Mouse (Mus musculus) forebrain, embryonic 15.5 days (tissue): ENCODE results near the gene Nipbl. TPM values are rescaled to one million over a fixed set of nuclear protein-coding genes. Genes with fewer than 3 reads are reported as not detected.

Source experiments
- ATAC-seq: fragments of 200-750 bp; cut with Nextera tagmentation; replicated peaks from 2 replicates; pipeline ENCODE4 v1.8.0; 2017; ENCODE audit warnings: mild to moderate bottlenecking, moderate TSS enrichment, moderate library complexity
- H3K27ac ChIP-seq: fragments of 300-500 bp; sonication (generic); replicated peaks from 2 replicates; pipeline ENCODE4 v1.5.1; 2015; ENCODE audit warnings: mild to moderate bottlenecking, inconsistent platforms
- H3K27me3 ChIP-seq: fragments of 300-500 bp; sonication (generic); 2 replicates; pipeline ENCODE4 v1.6.1; 2015; ENCODE audit warnings: inconsistent platforms
- H3K36me3 ChIP-seq: fragments of 300-500 bp; sonication (generic); 2 replicates; pipeline ENCODE4 v1.6.1; 2015; ENCODE audit warnings: mild to moderate bottlenecking, inconsistent platforms
- H3K4me1 ChIP-seq: fragments of 300-500 bp; sonication (generic); 2 replicates; pipeline ENCODE4 v1.6.1; 2015; ENCODE audit warnings: inconsistent platforms
- H3K4me2 ChIP-seq: fragments of 300-500 bp; sonication (generic); replicated peaks from 2 replicates; pipeline ENCODE4 v1.6.1; 2015; ENCODE audit warnings: mild to moderate bottlenecking, inconsistent platforms
- H3K4me3 ChIP-seq: fragments of 300-500 bp; sonication (generic); 2 replicates; pipeline ENCODE4 v1.5.1; 2015; ENCODE audit warnings: mild to moderate bottlenecking, inconsistent platforms
- H3K9ac ChIP-seq: fragments of 300-500 bp; sonication (generic); replicated peaks from 2 replicates; pipeline ENCODE4 v1.6.1; 2015; ENCODE audit warnings: mild to moderate bottlenecking, inconsistent platforms
- H3K9me3 ChIP-seq: fragments of 300-500 bp; sonication (generic); 2 replicates; pipeline ENCODE4 v1.6.1; 2016; ENCODE audit warnings: inconsistent platforms
- WGBS: fragments of 180-500 bp; shearing (Covaris S2); methylation state at CpG from one replicate; pipeline ENCODE4 v1.1.7; 2015; ENCODE audit warnings: mixed read lengths; 5-methylcytosine and 5-hydroxymethylcytosine counted together
- polyA plus RNA-seq: library from polyadenylated mRNA; unstranded; fragments of >200 nt; fragmentation: Nextera tagmentation; extraction: Ambion mirVana; gene quantifications from 2 replicates; pipeline ENCODE4 v1.2.1, GENCODE M21; 2015

The Nipbl gene
- polyA plus RNA-seq, 1 experiment from 2014 or later = 21.4 TPM

DNA sequence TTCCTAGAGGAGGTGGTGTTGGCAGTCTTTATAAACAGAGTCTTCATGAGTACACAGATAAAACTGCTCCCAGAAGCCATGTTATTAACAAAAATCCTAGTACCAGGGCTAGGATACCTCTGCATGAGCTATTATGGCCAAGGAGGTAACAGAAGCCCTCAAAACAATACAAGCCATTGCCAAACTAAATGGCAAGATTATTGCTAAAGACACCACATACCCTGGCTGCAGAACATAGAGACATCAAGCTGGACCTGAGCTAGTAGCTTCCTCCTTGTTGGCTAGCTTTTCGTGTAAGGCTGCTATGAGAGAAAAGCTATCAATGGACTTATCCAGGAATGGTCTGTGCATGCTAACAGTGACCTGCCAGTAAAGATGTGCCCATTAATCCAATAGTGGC is 32.4 kb downstream of the Nipbl start:
- no peaks in the 10 kb centered on the region for H3K36me3 ChIP-seq
- H3K9me3 ChIP-seq = no peaks in the 10 kb centered on the region
- no peaks in the 10 kb centered on the region for H3K4me1 ChIP-seq
- H3K27ac ChIP-seq = no peak overlapping the region
- 91% methylated on average over 1 of the region's 1 CpGs for WGBS
- H3K4me2 ChIP-seq = no peak overlapping the region
- H3K27me3 ChIP-seq = no peaks in the 10 kb centered on the region
- no peak for ATAC-seq
- no peak overlapping the region for H3K4me3 ChIP-seq
- H3K9ac ChIP-seq = no peak overlapping the region

DNA sequence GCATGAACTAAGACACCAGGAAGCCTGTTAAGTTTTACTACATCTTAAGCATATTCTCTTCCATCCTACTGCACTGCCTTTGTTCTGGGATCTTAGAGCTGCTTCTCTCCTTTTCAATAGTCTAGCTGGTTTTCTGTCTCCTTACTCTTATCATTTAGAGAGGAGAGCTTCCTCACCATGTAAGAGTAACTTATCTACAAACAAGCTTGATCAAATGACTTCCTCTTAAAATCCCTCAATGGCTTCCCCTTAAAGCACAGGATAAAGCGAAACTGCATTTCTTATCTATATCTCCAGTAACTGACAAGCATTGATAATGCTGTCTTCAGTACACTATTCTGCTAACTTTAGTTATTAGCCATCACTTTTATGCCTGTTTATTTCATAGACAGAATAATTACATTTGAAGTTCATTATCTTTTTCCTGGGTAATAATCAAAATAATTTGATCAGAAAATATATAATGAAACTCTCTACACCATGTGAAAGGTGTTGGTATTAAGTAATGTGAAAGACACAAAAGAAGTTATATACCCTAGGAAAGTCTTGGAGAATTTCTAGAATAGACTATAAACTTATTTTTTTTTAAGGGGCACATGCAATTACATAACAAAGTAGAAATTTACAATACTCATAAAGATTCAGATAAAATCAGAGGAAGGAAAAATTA is 33.0 kb downstream of the Nipbl start:
- H3K4me1 ChIP-seq = no peaks in the 10 kb centered on the region
- no peaks in the 10 kb centered on the region for H3K36me3 ChIP-seq
- no peak overlapping the region for H3K27ac ChIP-seq
- H3K27me3 ChIP-seq = no peaks in the 10 kb centered on the region
- ATAC-seq = no peak
- no peak overlapping the region for H3K4me2 ChIP-seq
- no peak overlapping the region for H3K9ac ChIP-seq
- WGBS = 98% methylated on average over 1 of the region's 1 CpGs
- no peaks in the 10 kb centered on the region for H3K9me3 ChIP-seq
- no peak overlapping the region for H3K4me3 ChIP-seq

DNA sequence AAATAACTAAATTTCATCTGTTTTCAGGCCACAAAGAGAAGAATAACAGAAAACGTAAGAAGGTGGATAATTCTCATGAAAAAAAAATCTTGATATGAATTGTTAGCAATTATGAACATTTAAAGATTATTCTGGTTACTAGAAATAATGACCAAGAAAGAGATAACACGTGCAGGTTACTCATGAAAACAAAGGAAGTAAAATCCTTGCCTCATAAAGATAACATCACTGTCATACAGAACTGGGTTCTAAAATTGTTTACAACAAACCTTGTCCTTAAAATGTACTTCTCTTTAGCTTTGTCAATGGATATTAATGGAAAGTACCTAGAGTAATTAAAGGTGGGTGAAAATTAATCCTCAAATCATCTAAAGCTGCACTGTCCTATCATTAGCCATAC is 37.2 kb downstream of the Nipbl start:
- Histone ChIP-seq H3K27me3 (no peaks in the 10 kb centered on the region), H3K4me2 (no peak overlapping the region), H3K27ac (no peak overlapping the region), H3K9ac (no peak overlapping the region), H3K9me3 (no peaks in the 10 kb centered on the region), H3K4me3 (no peak overlapping the region), H3K36me3 (no peaks in the 10 kb centered on the region), H3K4me1 (no peaks in the 10 kb centered on the region)
- 90% methylated on average over 2 of the region's 2 CpGs for WGBS
- ATAC-seq = no peak

DNA sequence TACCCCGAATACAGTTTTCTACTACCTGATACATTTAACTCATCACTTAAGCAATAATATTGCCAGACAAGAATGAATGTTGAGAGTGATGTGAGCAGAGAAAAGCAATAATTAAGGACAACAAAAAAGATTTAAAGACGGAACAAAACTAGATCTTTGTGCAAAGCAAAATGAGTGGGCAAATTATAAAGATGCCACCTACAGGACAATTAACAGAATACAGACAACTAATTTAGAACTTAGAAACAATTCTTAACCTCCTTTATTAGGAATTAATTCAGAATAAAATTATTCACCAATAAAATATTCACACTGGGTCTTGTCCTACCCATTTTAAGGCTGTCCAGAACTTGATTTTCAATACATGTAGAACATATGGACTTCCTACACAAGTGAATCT is 38.0 kb downstream of the Nipbl start:
- Histone ChIP-seq H3K27me3 (no peaks in the 10 kb centered on the region), H3K4me2 (no peak overlapping the region), H3K4me1 (no peaks in the 10 kb centered on the region), H3K4me3 (no peak overlapping the region), H3K9me3 (no peaks in the 10 kb centered on the region), H3K9ac (no peak overlapping the region), H3K27ac (no peak overlapping the region), H3K36me3 (no peaks in the 10 kb centered on the region)
- ATAC-seq = no peak
- WGBS = 78% methylated on average over 2 of the region's 2 CpGs

DNA sequence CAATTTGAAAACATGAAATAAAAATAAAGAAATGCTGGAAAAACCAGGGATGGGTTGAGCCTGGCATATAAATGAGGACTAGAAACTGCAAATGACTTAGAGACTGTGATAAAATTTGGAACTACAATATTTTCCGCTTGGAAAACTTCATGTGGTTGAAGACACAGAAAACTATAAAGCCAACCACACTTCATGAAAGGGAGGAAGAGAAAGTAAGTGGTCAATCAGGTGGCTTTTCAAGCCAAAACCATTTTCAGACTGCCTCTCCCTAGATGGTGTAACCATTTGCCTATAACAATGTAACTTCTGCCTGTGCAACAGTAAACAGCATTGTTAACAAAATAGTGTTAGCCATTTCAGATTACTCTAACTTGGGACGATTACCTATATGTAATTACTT is 41.7 kb downstream of the Nipbl start:
- Histone ChIP-seq H3K27ac (no peak overlapping the region), H3K4me2 (no peak overlapping the region), H3K4me3 (no peak overlapping the region), H3K36me3 (no peaks in the 10 kb centered on the region), H3K4me1 (no peaks in the 10 kb centered on the region), H3K9me3 (no peaks in the 10 kb centered on the region), H3K27me3 (no peaks in the 10 kb centered on the region), H3K9ac (no peak overlapping the region)
- ATAC-seq = no peak
- 89% methylated on average over 2 of the region's 2 CpGs for WGBS

DNA sequence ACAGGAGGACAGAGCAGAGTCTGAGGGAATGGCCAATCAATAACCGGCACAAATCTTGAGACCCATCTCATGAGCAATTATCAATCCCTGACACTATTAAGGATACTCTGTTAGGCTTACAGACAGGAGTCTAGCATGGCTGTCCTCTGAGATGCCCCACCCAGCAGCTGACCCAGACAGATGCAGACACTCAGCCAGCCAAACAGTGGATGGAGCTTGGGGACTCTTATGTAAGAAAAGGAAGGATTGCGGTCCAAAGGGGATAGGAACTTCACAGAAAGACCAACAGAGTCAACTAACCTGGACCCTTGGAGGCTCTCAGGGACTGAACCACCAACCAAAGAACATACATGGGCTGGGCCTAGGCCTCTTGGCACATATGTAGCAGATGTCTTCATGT is 42.7 kb downstream of the Nipbl start:
- no peak overlapping the region for H3K4me2 ChIP-seq
- H3K9ac ChIP-seq = no peak overlapping the region
- no peaks in the 10 kb centered on the region for H3K9me3 ChIP-seq
- H3K36me3 ChIP-seq = no peaks in the 10 kb centered on the region
- WGBS = 97% methylated on average over 2 of the region's 2 CpGs
- no peaks in the 10 kb centered on the region for H3K27me3 ChIP-seq
- ATAC-seq = no peak
- no peak overlapping the region for H3K27ac ChIP-seq
- H3K4me1 ChIP-seq = no peaks in the 10 kb centered on the region
- no peak overlapping the region for H3K4me3 ChIP-seq

DNA sequence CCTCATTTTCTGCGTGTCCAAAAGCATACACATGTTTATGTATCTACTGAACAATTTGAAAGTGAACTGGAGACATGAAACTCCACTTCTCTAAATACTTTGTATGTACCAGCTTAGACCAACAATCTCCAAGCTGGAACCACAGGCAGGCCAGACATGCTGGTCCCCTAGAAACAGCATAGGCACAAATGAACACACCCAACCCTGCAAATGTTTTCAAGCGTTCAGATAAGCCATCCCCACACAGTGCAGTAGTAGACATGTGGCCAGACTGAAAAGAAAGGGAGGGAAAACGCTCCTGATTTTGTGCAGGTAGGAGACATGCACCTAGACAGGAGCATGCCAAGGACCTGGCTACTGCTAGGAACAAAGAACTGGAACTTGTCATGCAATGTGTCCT is 52.5 kb downstream of the Nipbl start:
- Histone ChIP-seq H3K36me3 (no peaks in the 10 kb centered on the region), H3K9ac (no peak overlapping the region), H3K4me3 (no peak overlapping the region), H3K9me3 (no peaks in the 10 kb centered on the region), H3K27ac (no peak overlapping the region), H3K4me1 (no peaks in the 10 kb centered on the region), H3K4me2 (no peak overlapping the region), H3K27me3 (no peaks in the 10 kb centered on the region)
- WGBS = 88% methylated on average over 3 of the region's 3 CpGs
- ATAC-seq = no peak

DNA sequence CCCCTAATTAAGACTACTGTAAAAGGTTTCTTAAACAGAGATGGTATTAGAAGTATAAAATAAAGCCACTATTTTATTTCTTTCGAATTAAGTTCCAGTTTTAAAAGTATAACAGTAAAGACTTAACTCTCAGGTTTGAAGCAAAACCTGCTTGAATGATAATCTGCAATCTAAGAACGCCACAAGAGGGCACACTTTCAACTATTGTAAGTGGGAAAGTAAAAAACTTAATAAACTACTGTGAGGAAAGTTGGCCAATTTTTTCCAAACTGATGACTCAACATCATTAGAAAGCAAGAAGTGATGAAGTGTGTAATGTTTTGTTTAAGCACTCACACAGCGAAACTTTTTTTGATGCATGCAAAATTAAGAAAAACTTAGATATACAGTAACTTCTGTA is 62.0 kb downstream of the Nipbl start:
- Histone ChIP-seq H3K27ac (no peak overlapping the region), H3K36me3 (no peaks in the 10 kb centered on the region), H3K4me2 (no peak overlapping the region), H3K27me3 (no peaks in the 10 kb centered on the region), H3K9me3 (no peaks in the 10 kb centered on the region), H3K9ac (no peak overlapping the region), H3K4me1 (no peaks in the 10 kb centered on the region), H3K4me3 (no peak overlapping the region)
- no peak for ATAC-seq
- 69% methylated on average over 3 of the region's 3 CpGs for WGBS

DNA sequence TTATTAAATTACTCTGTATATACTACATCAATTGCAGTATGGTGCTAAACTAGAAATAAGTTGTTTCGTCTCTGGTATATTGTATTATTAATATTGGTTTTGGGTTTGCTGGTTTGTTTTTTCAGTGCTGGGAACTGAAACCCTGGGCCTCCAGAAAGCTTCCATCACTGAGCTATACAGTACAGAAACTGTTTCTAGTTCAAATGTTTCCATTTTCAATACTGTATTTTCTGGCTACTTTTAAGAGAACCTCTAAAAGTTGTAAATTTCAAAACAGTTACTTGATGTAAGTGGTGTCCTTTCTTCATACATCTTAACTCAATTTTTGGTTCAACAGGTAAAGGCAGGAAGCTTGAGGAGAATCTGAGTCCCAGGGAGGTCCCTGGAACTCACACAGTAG is 68.6 kb downstream of the Nipbl start:
- H3K4me1 ChIP-seq = no peaks in the 10 kb centered on the region
- 96% methylated on average over 1 of the region's 1 CpGs for whole genome bisulfite sequencing
- H3K4me2 ChIP-seq = no peak overlapping the region
- H3K4me3 ChIP-seq = no peak overlapping the region
- H3K27me3 ChIP-seq = no peaks in the 10 kb centered on the region
- H3K27ac ChIP-seq = no peak overlapping the region
- no peaks in the 10 kb centered on the region for H3K9me3 ChIP-seq
- no peak overlapping the region for H3K9ac ChIP-seq
- no peak for ATAC-seq
- H3K36me3 ChIP-seq = peaks cover 12% of the 10 kb centered on the region

DNA sequence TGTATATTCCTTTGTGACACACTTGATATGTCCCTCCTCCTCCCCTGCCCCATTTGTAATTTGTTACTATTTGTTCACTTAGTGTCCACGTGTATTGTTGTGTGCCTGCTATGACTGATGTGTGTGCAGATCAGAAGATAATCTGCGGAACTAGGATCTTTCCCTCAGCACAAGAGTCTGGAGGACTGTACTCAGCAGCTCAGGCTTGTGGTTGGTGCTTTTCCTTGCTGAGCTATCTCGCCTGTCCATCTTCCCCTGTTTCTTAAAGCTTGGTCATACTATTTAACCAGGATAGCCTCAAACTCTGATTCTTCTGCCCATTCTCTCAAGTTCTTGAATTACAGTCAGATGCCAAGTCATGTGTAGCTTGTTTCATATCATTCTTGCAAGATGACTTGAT is 69.5 kb downstream of the Nipbl start:
- H3K27me3 ChIP-seq = no peaks in the 10 kb centered on the region
- no peak overlapping the region for H3K9ac ChIP-seq
- no peak overlapping the region for H3K4me3 ChIP-seq
- no peaks in the 10 kb centered on the region for H3K9me3 ChIP-seq
- no peak overlapping the region for H3K4me2 ChIP-seq
- WGBS = 86% methylated on average over 3 of the region's 3 CpGs
- peaks cover 15% of the 10 kb centered on the region for H3K36me3 ChIP-seq
- no peaks in the 10 kb centered on the region for H3K4me1 ChIP-seq
- H3K27ac ChIP-seq = no peak overlapping the region
- ATAC-seq = no peak

DNA sequence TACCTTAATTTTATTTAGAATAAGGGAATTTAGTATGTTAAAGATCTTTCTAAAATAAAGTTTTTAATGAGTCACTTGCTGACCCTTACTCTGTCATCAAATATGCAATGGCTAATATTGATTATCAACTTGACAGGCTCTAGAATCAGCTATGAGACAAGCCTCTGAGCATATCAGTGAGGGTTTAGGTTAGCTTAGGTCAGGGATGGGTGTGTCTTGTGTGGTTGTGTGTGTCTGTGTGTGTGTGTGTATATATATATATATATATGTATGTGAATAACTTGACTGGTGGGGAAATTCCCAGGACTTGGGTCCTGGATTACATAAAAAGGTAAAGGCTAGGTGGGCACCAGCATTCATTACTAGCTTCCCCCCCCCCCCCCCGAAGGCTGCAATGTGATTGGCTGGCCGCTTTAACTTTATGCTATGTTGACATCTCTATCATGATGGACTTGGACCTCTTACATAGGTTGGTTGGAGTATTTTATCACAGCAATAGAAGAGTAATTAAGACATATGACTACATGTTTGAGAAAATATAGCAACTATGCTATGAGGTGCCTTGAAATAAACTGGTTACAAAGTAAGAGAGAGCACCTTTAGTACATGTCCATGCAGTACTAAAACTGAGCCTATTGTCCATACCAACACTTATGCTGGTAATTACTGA is 97.0 kb downstream of the Nipbl start:
- no peak for ATAC-seq
- no peak overlapping the region for H3K27ac ChIP-seq
- no peak overlapping the region for H3K9ac ChIP-seq
- peaks cover 21% of the 10 kb centered on the region; the same call in 1 of the 2 replicates for H3K36me3 ChIP-seq
- no peaks in the 10 kb centered on the region for H3K9me3 ChIP-seq
- no peak overlapping the region for H3K4me2 ChIP-seq
- no peaks in the 10 kb centered on the region for H3K27me3 ChIP-seq
- 90% methylated on average over 2 of the region's 2 CpGs for WGBS
- H3K4me1 ChIP-seq = no peaks in the 10 kb centered on the region
- H3K4me3 ChIP-seq = no peak overlapping the region

DNA sequence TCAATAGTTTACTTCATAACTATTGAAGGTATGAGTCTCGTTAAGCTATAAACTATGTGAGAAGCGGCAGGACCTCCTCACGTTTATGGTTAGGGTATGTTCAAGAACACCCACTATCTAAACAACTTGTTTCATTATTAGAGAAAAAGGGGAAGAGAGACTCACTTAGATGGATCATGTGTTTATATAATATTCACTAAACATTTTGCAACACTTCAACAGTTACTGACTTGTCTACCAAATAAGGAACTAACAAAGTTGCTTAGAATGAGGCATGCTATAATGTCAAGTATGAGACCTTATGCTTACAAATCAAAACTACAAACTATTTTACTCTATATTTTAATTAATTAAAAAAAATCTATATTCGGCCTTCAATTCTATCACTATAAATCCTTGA is 103.7 kb downstream of the Nipbl start:
- H3K9ac ChIP-seq = no peak overlapping the region
- no peak overlapping the region for H3K27ac ChIP-seq
- 79% methylated on average over 4 of the region's 4 CpGs for WGBS
- no peaks in the 10 kb centered on the region for H3K27me3 ChIP-seq
- H3K9me3 ChIP-seq = no peaks in the 10 kb centered on the region
- peaks cover 33% of the 10 kb centered on the region for H3K36me3 ChIP-seq
- no peak overlapping the region for H3K4me3 ChIP-seq
- no peaks in the 10 kb centered on the region for H3K4me1 ChIP-seq
- H3K4me2 ChIP-seq = no peak overlapping the region
- no peak for ATAC-seq

DNA sequence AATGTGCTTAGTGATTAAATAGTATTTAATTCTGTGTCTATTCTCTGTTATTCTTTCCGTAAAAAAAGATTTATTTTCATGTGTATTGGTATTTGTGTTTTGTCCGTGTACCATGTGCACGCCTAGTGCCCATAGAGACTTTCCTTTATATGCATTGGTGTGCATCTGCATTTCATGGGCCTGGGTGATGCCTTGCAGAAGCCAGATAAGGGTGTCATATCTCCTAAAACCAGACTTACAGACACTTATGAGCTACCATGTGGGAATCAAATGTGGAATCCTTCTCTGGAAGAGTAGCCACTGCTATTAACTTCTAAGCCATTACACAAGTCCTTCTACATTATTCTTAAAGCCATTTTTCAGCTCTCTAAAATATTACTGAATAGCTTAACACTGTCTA is 112.7 kb downstream of the Nipbl start:
- H3K9ac ChIP-seq = no peak overlapping the region
- peaks cover 52% of the 10 kb centered on the region for H3K36me3 ChIP-seq
- no peaks in the 10 kb centered on the region for H3K9me3 ChIP-seq
- whole genome bisulfite sequencing = 95% methylated on average over 3 of the region's 3 CpGs
- H3K4me1 ChIP-seq = no peaks in the 10 kb centered on the region
- H3K4me2 ChIP-seq = no peak overlapping the region
- H3K27me3 ChIP-seq = no peaks in the 10 kb centered on the region
- no peak overlapping the region for H3K27ac ChIP-seq
- no peak overlapping the region for H3K4me3 ChIP-seq
- ATAC-seq = no peak
